Mouse (Mus musculus) testis, postnatal 10 days (tissue): Measurements from ENCODE around the gene Srm.

Experiments
- DNase-seq: peaks from one replicate; pipeline ENCODE4 v3.0.0; 2021; ENCODE audit warnings: low spot score

Srm gene

GRCm38 (mm10) chr4:148602357-148603120 lies 11.2 kb downstream of the Srm start, which contains the start of gene Masp2:
Gene Masp2, plus strand, starts transcription at chr4:148602554.
- DNase-seq, result no peak

DNA sequence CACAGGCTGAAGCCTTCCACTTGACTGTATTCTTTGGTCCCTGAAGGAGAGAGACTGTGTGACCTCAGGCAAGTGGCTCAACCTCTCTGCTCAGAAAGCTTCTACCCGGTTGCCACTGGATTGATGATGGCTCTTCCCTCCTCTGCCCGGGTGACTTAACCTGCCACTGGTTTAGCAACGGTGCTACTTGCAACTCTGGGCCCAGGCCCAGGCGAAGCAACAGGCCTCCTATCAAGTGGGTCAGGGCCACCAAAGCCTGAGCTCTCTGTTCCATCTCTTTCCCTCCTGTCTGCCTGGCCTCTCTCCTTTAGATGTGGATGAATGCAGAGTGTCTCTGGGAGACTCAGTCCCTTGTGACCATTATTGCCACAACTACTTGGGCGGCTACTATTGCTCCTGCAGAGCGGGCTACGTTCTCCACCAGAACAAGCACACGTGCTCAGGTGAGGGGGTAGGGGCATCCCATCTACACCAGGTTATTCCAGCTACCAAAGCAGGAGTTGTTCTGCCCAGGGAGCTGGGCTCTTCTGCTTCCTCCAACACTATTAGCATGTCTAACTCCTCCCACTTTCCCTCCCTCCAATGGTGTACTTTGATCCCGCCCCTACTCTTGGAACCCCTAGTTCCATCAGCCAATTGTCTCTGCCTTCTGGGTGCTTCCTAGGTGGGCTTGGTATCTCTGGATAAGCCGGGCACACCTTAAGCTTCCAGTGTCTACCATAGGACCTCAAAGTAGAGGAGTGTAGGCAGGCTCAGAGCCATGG lies 12.3 kb downstream of the Srm start:
- DNase-seq, result no peak

DNA sequence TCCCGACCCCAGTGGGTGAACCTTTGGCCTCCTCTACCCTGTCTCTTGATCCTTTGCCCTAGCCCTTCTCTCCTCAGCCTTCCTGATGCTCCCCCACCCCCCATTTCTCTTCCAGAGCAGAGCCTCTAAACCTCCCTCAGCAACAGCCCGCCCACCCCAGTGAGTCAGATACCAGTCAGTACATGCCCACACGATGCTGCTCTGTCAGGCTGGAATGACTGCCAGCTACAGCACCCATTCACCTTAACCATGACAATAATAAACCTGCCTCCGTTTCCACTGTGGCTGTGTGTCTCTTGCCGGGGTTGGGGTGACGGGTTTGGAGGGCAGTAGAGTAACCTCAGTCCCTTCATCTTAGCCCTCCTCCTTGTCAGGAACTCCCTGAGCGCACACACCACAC lies 12.8 kb downstream of the Srm start:
- DNase-seq, result no peak

- peak; percentile 77 for DNase-seq
Measured at GRCm38 (mm10) chr4:148604541-148605165, 13.3 kb downstream of the Srm start.

DNA sequence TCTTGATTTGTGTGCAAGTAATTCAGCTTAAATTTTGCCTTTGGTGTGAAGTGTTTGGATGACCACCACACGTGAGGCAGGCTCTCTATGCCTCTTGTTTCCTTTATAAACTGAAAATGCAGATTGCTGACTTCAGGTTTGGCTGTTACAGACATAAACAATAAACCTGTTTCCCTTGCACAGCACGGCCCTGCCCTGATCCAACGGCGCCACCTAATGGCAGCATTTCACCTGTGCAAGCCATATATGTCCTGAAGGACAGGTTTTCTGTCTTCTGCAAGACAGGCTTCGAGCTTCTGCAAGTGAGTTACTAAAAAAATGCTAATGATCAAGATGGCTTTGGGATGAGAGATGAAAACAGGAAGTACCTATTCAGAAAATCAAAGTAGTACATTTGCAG lies 16.5 kb downstream of the Srm start:
- DNase-seq, result peak; percentile 90

DNA sequence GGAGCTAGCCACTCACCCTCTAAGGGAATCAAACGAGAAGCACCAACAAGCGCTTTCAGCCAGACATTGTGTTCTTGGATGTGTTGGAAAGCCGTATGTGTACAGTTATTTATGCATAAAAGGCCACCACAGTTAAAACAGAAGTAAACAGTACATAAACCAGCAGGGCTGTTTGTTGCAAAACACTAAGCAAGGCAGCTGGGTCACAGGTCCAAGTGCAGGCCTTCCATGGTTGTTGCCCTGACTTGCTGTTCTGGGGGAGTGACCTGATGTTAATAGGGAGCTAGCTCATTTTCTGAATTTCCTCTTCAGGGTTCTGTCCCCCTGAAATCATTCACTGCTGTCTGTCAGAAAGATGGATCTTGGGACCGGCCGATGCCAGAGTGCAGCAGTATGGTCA lies 18.5 kb downstream of the Srm start:
- DNase-seq, result no peak

GRCm38 (mm10) chr4:148610631-148611364 lies 19.5 kb downstream of the Srm start:
- no peak for DNase-seq

DNA sequence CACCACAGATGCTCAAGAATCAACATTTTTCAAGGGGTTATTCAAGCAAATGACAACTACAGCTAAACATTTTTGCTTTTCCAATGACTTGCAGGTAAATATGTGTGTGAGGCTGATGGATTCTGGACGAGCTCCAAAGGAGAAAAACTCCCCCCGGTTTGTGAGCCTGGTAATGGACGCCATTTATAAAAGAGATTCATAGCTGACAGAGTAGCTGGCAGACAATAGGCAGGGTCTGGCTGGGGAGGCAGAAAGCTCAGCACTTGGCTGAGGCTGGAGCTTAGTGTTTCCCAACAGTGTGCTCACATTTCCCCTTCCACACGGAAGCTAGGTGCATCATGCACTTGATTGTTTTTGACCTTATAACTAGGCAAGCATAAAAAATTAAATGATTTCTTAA lies 21.3 kb downstream of the Srm start:
- no peak for DNase-seq

- no peak for DNase-seq
Measured at GRCm38 (mm10) chr4:148613738-148614137, 22.4 kb downstream of the Srm start.

DNA sequence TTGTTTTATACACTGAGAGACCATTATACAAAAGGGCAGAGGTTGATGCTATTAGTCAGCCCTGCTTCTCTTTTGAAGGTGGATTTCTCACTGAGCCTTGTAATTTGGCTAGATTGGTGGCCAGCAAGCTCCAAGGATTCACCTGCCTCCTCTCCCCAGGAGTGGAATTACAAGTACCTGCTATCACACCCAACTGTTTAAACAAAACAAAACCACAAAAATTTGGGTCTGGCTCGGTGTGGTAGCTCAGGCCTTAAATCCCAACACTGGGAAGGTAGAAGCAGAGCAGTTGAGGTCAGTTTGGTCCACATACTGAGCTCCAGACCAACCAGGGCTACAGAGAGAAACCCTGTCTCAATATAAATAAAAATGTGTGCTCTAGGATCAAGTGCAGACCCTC lies 28.5 kb downstream of the Srm start:
- no peak for DNase-seq

DNA sequence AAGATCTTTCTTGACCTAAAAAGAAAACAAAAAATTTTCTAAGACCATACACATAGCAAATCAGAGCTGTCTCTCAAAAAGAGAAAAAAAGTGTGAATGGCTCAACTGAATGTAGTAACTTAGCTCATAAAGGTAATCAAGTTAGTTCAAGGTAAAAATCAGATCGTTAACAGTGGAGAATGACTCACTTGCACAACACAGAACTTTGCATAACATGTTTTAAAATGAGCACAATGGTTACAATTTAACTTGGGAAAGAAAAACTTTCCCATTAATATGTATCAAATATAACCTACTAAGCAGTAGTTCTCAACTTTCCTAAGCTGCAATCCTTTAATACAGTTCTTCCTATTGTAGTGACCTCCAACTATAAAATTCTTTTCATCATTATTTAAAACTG lies 29.4 kb downstream of the Srm start:
- DNase-seq, result no peak

- no peak for DNase-seq
Measured at GRCm38 (mm10) chr4:148622485-148622884, 31.2 kb downstream of the Srm start.

- no peak for DNase-seq
Measured at GRCm38 (mm10) chr4:148623609-148624008, 32.3 kb downstream of the Srm start.

DNA sequence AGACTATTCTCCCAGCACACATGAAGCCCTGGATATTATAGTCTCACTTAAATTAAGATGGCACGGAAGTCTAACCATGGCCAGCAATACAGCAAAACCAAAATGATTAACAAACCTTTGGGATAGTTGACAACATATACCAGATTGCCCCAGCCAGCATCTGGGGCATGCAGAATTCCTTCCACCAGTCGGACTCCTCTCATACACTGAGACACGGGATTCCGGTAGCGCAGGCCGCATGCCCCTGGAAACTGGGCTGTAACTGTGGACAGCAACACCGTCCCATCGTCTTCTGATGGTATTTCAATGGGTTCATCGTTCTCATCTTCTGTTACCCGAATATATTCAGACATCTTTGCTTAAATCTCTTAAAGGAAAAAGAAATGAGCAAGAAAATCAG lies 33.7 kb downstream of the Srm start:
- no peak for DNase-seq

DNA sequence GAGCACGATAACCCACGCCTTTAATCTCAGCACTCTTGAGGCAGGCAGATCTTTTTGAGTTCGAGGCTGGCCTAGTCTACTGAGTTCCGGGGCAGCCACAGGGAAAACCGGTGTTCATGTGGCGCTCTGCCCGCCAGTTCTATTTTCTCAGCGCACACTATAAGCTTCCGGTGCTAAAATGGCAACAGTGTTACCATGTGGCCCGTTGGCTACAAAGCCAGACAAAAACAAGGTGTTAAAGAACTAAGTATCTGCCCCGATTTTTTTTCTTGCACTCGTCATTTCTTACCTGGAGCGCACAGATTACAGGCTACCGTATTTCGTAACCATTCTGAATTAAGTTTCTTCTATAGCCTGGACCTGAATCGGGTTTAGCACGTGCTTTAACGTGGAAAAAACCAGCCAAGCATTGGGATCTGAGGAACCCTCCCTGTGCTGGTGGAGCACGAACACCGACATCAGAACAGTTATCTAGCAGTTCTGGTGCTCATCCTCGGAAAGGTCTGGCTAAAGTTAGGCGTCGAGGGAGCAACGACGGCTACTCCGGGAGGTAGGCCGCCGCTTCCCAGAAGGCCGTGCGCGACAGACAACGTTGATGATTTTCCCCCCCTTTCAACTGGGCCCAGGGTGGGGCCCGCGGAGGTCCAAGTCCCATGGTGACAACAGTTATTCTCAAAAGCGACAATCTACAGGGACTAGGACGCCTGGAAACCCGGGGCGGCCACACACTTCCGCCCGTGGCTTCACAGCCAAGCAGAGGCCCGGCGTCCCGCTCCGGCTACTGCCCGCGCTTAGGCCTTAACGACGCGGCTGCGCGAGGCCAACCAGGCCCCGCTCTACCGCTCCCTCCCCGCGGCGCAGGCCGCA lies 34.7 kb downstream of the Srm start:
- peak; percentile 69 for DNase-seq

DNA sequence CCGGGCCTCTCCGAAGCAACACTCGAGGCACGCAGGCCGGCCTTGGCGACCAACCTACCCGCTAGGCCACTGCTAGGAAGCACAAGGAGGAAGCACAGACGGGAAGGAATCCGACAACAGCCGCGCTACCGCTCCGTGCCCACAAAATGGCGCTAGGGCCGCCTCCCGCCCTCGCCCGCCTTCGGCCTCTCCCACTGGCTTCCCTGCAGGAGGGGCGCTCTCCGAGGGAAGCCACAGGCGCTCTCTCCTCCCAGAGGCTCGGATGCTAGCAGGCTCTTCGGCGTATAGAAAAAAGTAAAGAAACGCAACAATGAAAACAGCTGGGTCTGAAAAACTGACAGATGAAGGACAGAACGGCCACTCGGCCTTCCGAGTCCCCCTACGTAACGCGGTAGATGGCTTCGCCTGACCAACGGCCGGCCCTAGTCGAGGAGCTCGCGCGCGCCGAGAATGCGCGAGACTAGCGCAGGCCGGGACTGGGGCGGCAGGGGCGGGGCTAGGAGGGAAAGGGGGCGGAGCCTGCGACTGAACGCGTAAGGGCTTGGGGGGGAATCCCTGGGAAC lies 35.4 kb downstream of the Srm start, which contains the start of gene Tardbp:
TSS of gene Tardbp (minus strand) at position 397 of the 563 bp plus-strand sequence.
- DNase-seq, result peak; percentile 99

DNA sequence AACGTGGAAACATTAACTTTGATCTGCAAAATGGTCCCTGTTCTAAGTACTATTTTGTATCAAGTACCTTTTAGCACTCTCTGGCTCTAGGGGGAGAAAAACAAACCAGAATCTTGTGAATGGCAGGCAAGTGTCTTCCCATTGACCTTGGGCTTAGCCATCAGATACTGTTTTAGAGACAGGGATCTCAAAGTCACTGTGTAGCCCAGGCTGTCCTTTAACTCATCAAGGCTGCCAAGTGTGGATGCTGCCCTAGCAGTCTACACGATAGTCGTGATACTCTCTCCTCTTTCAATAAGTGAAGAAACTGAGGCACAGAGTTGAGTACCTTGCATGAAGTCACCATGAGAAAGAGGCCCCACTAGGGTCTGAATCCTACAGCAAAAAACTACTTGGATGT lies 35.9 kb downstream of the Srm start:
- no peak for DNase-seq

DNA sequence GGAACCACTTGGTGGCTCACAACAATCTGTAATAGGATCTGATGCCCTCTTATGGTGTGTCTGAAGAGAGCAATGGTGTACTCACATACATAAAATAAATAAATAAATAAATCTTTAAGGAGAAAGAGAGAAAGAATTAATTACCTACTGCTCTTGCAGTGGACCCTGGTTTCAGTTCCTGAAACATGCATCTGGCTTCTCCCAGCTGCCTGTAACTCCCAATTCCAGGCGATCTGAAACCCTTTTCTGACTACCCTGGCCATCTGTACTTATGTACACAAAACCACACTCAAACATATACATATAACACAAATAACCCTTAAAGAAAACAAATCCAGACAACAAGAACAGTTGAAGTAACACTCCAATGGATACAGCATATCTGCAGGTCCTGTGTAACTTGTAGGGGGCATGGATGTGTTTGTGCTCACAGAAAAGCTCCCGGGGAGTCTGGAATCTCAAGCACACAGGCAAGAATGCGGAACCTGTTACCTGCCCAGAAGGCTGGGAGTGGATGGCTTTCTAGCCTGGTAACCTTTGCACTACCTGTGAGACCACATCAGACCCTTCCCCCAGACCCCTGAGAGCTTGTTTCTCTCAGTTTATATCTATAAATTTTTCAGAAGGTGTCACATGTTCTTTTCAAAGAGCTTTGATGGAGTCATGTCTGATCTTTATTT lies 40.9 kb downstream of the Srm start:
- DNase-seq, result no peak

DNA sequence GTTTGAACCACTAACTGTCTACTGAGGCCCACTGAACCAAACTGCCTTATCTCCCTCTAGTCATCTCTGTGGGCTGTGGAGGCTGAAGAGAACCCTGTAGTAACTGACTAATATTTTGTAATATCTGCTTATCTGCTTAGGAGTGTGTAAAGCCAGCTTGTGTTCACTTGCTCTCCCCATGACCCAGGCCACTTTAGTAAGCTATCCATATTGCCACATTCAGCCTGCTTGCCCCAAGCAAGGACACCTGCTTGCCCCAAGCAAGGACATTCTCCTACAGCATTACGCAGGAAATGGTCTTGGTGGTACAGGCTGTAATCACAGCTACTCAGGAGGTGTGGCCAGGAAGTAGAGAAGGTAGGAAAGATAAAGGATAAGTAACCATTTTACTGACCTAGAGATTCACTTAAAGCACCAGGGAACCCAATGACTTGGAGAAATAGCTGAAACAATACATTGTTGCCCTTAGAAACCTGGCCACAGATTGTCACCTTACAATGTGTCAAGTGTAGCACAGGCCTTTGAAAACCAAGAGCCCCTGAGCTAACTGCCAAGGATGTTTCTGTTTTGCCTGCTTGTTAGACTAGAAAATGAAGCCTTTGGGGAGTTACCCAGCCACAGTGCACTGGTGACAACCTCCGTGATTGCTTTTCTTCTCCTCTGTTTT lies 42.2 kb downstream of the Srm start:
- no peak for DNase-seq

GRCm38 (mm10) chr4:148635309-148635708 lies 44.0 kb downstream of the Srm start:
- no peak for DNase-seq
